Mouse (Mus musculus) forebrain, postnatal 0 days (tissue): Measurements from ENCODE around the gene Gm5678. TPM values are rescaled to one million over a fixed set of nuclear protein-coding genes. Genes with fewer than 3 reads are reported as not detected.
"Not testable (repeated sequence)": the region's sequence is repeated elsewhere in the genome, so short reads cannot be mapped to it uniquely, and the experiment has no call there.

Experiments
- ATAC-seq: fragments of 200-750 bp; cut with Nextera tagmentation; 2 replicates; pipeline ENCODE4 v1.8.0; 2017; ENCODE audit warnings: mild to moderate bottlenecking, moderate library complexity
- DNase-seq: peaks from one replicate; pipeline ENCODE4 v3.0.0-alpha.2; 2015
- H3K27ac ChIP-seq: fragments of 300-500 bp; sonication (generic); 2 replicates; pipeline ENCODE4 v1.5.1; 2014; ENCODE audit warnings: low read depth, mild to moderate bottlenecking, antibody characterized with exemption, low read length, moderate library complexity, mixed read lengths
- H3K27me3 ChIP-seq: fragments of 300-500 bp; sonication (generic); 2 replicates; pipeline ENCODE4 v1.6.1; 2014; ENCODE audit warnings: mild to moderate bottlenecking, low read length, mixed read lengths; ENCODE audit not compliant: insufficient read depth
- H3K36me3 ChIP-seq: fragments of 300-500 bp; sonication (generic); 2 replicates; pipeline ENCODE4 v1.6.1; 2014; ENCODE audit warnings: mild to moderate bottlenecking, moderate library complexity; ENCODE audit not compliant: insufficient read depth
- H3K4me1 ChIP-seq: fragments of 300-500 bp; sonication (generic); 2 replicates; pipeline ENCODE4 v1.6.1; 2014; ENCODE audit warnings: antibody characterized with exemption; ENCODE audit not compliant: insufficient read depth
- H3K4me2 ChIP-seq: fragments of 300-500 bp; sonication (generic); 2 replicates; pipeline ENCODE4 v1.6.1; 2014; ENCODE audit warnings: low read depth, mild to moderate bottlenecking, moderate library complexity
- H3K4me3 ChIP-seq: fragments of 300-500 bp; sonication (generic); 2 replicates; pipeline ENCODE4 v1.5.1; 2014; ENCODE audit warnings: low read depth, low read length, mixed read lengths
- H3K9ac ChIP-seq: fragments of 300-500 bp; sonication (generic); 2 replicates; pipeline ENCODE4 v1.6.1; 2014; ENCODE audit warnings: mild to moderate bottlenecking
- H3K9me3 ChIP-seq: fragments of 300-500 bp; sonication (generic); 2 replicates; pipeline ENCODE4 v1.6.1; 2016; ENCODE audit warnings: low read length
- CTCF ChIP-seq: sonication (generic); IDR thresholded peaks from 2 replicates; pipeline ENCODE4 v1.5.1; 2016; ENCODE audit warnings: antibody characterized with exemption, control low read depth, low read depth
- WGBS: fragments of 180-500 bp; shearing (Covaris S2); extraction: QIAGEN DNeasy Blood & Tissue Kit; methylation state at CpG from one replicate; pipeline ENCODE4 v1.1.7; 2014; 5-methylcytosine and 5-hydroxymethylcytosine counted together
- polyA plus RNA-seq: library from polyadenylated mRNA; unstranded; fragments of >200 nt; fragmentation: Nextera tagmentation; extraction: Ambion mirVana; gene quantifications from 2 replicates; pipeline ENCODE4 v1.2.1, GENCODE M21; 2015
- total RNA-seq: library from RNA; depleted of rRNA; stranded (reverse); fragments of >200 nt; gene quantifications from 2 replicates; pipeline ENCODE4 v1.2.3, GENCODE M21; 2014

Gene Gm5678
- total and polyA plus RNA-seq, 2 experiments from 2014 or later, result not detected

GRCm38 (mm10) chr16:93608731-93609130 lies 19.2 kb upstream of the Gm5678 start:
- 68% methylated on average over 8 of the region's 8 CpGs for WGBS
- no peaks in the 10 kb centered on the region; the same call in 1 of the 2 replicates for H3K27me3 ChIP-seq

GRCm38 (mm10) chr16:93609796-93610195 lies 18.1 kb upstream of the Gm5678 start:
- no peak overlapping the region for H3K9ac ChIP-seq
- H3K4me2 ChIP-seq, result no peak overlapping the region
- H3K27ac ChIP-seq, result no peak overlapping the region
- H3K9me3 ChIP-seq, result no peaks in the 10 kb centered on the region
- peaks cover 10% of the 10 kb centered on the region; the same call in 1 of the 2 replicates for H3K4me1 ChIP-seq
- WGBS, result 96% methylated on average over 4 of the region's 4 CpGs
- H3K4me3 ChIP-seq, result no peak overlapping the region
- ATAC-seq (no peak), DNase-seq (no peak)
- peaks cover 17% of the 10 kb centered on the region for H3K36me3 ChIP-seq
- no peak for TF ChIP-seq CTCF
- H3K27me3 ChIP-seq, result no peaks in the 10 kb centered on the region; the same call in 1 of the 2 replicates

More at GRCm38 (mm10) chr16:93608731-93609130, 19.2 kb upstream of the Gm5678 start:
- H3K4me3 ChIP-seq, result peak overlapping the region; percentile 51
- no peaks in the 10 kb centered on the region for H3K9me3 ChIP-seq
- no peak overlapping the region for H3K9ac ChIP-seq
- ATAC-seq (no peak), DNase-seq (no peak)
- H3K27ac ChIP-seq, result no peak overlapping the region
- H3K36me3 ChIP-seq, result peaks cover 17% of the 10 kb centered on the region
- no peak for TF ChIP-seq CTCF
- peaks cover 14% of the 10 kb centered on the region for H3K4me1 ChIP-seq
- peak overlapping the region; percentile 64 for H3K4me2 ChIP-seq

DNA sequence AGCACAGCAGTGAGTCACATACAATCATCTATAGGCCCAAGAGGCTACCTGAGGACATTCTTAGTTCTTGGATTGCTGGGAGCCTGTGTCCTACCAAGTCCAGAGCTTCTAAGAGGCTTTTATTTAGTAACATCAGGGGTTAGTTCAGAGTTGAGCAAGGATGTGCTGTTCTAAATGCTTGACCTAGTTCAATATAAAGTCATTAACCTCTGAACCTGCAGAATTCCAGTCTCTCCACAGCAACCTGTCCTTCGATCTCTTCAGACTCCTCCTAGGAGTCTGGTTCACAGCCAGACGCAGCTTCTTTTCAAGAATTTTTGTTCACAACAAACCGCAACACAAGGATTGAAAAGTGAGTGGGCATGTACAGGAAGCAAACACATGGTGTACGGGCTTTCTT lies 16.9 kb upstream of the Gm5678 start:
- Histone ChIP-seq H3K27me3 (no peaks in the 10 kb centered on the region), H3K4me1 (peaks cover 10% of the 10 kb centered on the region; the same call in 1 of the 2 replicates), H3K4me2 (no peak overlapping the region), H3K9ac (no peak overlapping the region), H3K9me3 (no peaks in the 10 kb centered on the region), H3K36me3 (peaks cover 17% of the 10 kb centered on the region), H3K27ac (no peak overlapping the region), H3K4me3 (no peak overlapping the region)
- 94% methylated on average over 4 of the region's 4 CpGs for WGBS
- TF ChIP-seq CTCF, result no peak
- no peak for ATAC-seq
- no peak for DNase-seq

DNA sequence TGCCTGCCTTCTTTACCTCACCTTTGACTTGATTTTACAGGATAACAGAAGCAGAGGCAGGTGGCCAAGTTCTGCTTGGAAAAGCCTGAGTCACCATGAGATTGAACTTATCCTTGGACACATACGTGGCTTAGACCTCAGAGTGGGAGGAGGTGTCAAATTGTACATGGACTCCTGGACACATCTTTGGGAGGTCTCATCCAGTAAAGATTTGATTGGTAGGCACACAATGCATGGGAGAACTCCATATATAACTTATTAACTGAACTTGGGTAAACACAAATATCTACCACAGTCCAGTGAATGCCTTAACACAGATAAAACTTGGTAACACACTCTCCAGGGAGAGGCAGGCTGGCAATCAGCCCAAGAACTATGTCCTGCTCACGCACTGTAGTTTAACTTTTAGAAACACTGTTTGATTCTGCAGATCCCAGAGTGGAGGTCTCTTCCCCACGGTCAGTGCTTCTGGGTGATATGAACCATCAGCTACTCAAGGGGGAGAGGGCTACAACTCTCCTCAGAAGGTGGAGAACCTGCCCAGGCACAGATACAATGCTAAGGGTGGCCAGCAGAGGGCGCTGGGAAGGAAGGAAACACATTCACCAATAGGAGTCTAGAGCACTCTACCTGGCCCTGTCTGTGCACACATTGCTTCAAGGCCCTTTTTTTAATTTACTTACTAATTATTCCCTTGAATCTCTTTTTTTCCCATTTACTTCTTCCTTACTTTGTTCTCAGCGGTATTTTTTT lies 12.6 kb upstream of the Gm5678 start:
- H3K9me3 ChIP-seq, result no peaks in the 10 kb centered on the region
- no peaks in the 10 kb centered on the region for H3K4me1 ChIP-seq
- H3K4me3 ChIP-seq, result no peak overlapping the region
- no peak overlapping the region for H3K4me2 ChIP-seq
- ATAC-seq (no peak), DNase-seq (peak; percentile 29)
- no peak overlapping the region for H3K27ac ChIP-seq
- TF ChIP-seq CTCF, result peak; percentile 62
- H3K27me3 ChIP-seq, result no peaks in the 10 kb centered on the region
- peaks cover 17% of the 10 kb centered on the region for H3K36me3 ChIP-seq
- 44% methylated on average over 5 of the region's 5 CpGs for WGBS
- H3K9ac ChIP-seq, result no peak overlapping the region

- not testable (repeated sequence) for H3K9ac ChIP-seq, ATAC-seq, H3K27ac ChIP-seq, H3K9me3 ChIP-seq, H3K36me3 ChIP-seq, H3K4me3 ChIP-seq, H3K4me1 ChIP-seq, H3K27me3 ChIP-seq, DNase-seq, H3K4me2 ChIP-seq
- 88% methylated on average over 4 of the region's 4 CpGs for WGBS
These were observed 4.1 kb upstream of the Gm5678 start for GRCm38 (mm10) chr16:93623759-93624158.

DNA sequence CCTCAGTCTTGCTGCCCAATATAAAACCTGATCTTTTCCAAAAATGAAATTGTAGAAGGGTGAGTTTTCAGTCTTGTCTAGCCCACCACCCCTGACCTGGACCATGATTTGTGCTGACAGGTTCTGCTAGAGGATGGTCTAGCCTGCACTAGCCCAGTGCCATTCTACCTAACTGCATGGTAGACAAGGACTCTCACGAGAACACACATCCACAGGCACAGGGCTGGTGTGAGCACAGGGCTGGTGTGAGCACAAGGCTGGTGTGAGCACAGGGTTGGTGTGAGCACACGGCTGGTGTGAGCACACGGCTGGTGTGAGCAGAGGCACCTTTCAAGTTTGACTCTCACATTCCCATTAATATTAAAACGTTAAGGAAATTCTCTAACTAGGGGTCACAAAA lies 3.2 kb upstream of the Gm5678 start:
- Histone ChIP-seq H3K4me1 (no peaks in the 10 kb centered on the region), H3K4me2 (no peak overlapping the region), H3K27ac (no peak overlapping the region), H3K4me3 (no peak overlapping the region), H3K27me3 (no peaks in the 10 kb centered on the region), H3K36me3 (no peaks in the 10 kb centered on the region), H3K9me3 (no peaks in the 10 kb centered on the region), H3K9ac (no peak overlapping the region)
- no peak for ATAC-seq
- WGBS, result 86% methylated on average over 4 of the region's 4 CpGs
- DNase-seq, result no peak
- no peak for TF ChIP-seq CTCF

DNA sequence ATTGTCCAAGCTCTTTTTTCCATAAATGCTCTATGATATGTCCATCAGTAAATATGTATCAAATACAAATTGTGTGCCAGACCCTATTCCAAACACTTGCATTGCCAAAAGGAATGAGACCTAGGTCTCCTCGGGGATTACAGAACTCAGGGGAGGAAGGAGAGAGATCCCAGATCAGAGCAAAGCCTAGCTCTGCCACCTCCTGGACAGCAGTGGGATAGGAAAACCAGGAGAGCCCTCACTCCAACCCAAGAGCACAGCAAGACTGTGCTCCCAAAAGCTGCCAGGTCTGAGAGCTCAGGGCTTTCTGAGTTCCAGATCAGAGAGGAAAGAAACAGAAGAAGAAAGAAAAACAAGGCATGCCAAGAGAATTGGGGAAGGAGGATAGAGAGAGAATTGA lies 1.2 kb upstream of the Gm5678 start:
- no peak for ATAC-seq
- H3K9me3 ChIP-seq, result no peaks in the 10 kb centered on the region
- DNase-seq, result no peak
- H3K4me1 ChIP-seq, result no peaks in the 10 kb centered on the region
- H3K36me3 ChIP-seq, result no peaks in the 10 kb centered on the region
- TF ChIP-seq CTCF, result peak; percentile 57
- H3K27ac ChIP-seq, result no peak overlapping the region
- no peaks in the 10 kb centered on the region for H3K27me3 ChIP-seq
- H3K4me2 ChIP-seq, result no peak overlapping the region
- H3K4me3 ChIP-seq, result no peak overlapping the region
- H3K9ac ChIP-seq, result no peak overlapping the region
- 9% methylated on average over 1 of the region's 1 CpGs for WGBS
